Mouse (Mus musculus) forebrain, embryonic 16.5 days (tissue): Measurements from ENCODE around the gene Kctd11. TPM values are rescaled to one million over a fixed set of nuclear protein-coding genes. Genes with fewer than 3 reads are reported as not detected.

Experiments
- ATAC-seq: fragments of 200-750 bp; cut with Nextera tagmentation; 2 replicates; pipeline ENCODE4 v1.8.0; 2017; ENCODE audit warnings: mild to moderate bottlenecking, moderate library complexity
- H3K27ac ChIP-seq: fragments of 300-500 bp; sonication (generic); 2 replicates; pipeline ENCODE4 v1.5.1; 2014; ENCODE audit warnings: low read length, control low read depth
- H3K27me3 ChIP-seq: fragments of 300-500 bp; sonication (generic); replicated peaks from 2 replicates; pipeline ENCODE4 v1.6.1; 2014; ENCODE audit warnings: low read length; ENCODE audit not compliant: control insufficient read depth, insufficient read depth
- H3K36me3 ChIP-seq: fragments of 300-500 bp; sonication (generic); 2 replicates; pipeline ENCODE4 v1.6.1; 2014; ENCODE audit not compliant: control insufficient read depth, insufficient read depth
- H3K4me1 ChIP-seq: fragments of 300-500 bp; sonication (generic); replicated peaks from 2 replicates; pipeline ENCODE4 v1.6.1; 2014; ENCODE audit warnings: low read length; ENCODE audit not compliant: control insufficient read depth, insufficient read depth
- H3K4me2 ChIP-seq: fragments of 300-500 bp; sonication (generic); 2 replicates; pipeline ENCODE4 v1.6.1; 2014; ENCODE audit warnings: mild to moderate bottlenecking, low read length, control low read depth
- H3K4me3 ChIP-seq: fragments of 300-500 bp; sonication (generic); replicated peaks from 2 replicates; pipeline ENCODE4 v1.5.1; 2014; ENCODE audit warnings: mild to moderate bottlenecking, low read length, control low read depth
- H3K9ac ChIP-seq: fragments of 300-500 bp; sonication (generic); replicated peaks from 2 replicates; pipeline ENCODE4 v1.6.1; 2014; ENCODE audit warnings: low read depth, low read length, control low read depth
- H3K9me3 ChIP-seq: fragments of 300-500 bp; sonication (generic); 2 replicates; pipeline ENCODE4 v1.6.1; 2016; ENCODE audit warnings: low read length; ENCODE audit not compliant: control insufficient read depth
- WGBS: fragments of 180-500 bp; shearing (Covaris S2); extraction: QIAGEN DNeasy Blood & Tissue Kit; methylation state at CpG from one replicate; pipeline ENCODE4 v1.1.7; 2014; 5-methylcytosine and 5-hydroxymethylcytosine counted together
- polyA plus RNA-seq: library from polyadenylated mRNA; unstranded; fragments of >200 nt; fragmentation: Nextera tagmentation; extraction: Ambion mirVana; gene quantifications from 2 replicates; pipeline ENCODE4 v1.2.1, GENCODE M21; 2015

Gene Kctd11
- polyA plus RNA-seq, 1 experiment from 2014 or later, result 1.3 TPM

GRCm38 (mm10) chr11:69913554-69914371 lies 32.6 kb upstream of the Kctd11 start, which contains the start of gene Gps2:
TSS of gene Gps2 (plus strand) at chr11:69913888.
- Histone ChIP-seq H3K4me3 (peak within 1 kb of the TSS; percentile 76), H3K27ac (peak within 1 kb of the TSS; percentile 79), H3K9me3 (no peaks in the 10 kb centered on the region), H3K4me2 (peak within 1 kb of the TSS; percentile 90), H3K4me1 (peaks cover 21% of the 10 kb centered on the region), H3K27me3 (no peaks in the 10 kb centered on the region), H3K36me3 (peaks cover 58% of the 10 kb centered on the region), H3K9ac (peak within 1 kb of the TSS; percentile 82)
- peak; percentile 95 for ATAC-seq
- WGBS, result 2% methylated on average over 61 of the region's 61 CpGs

GRCm38 (mm10) chr11:69912716-69913530 lies 31.7 kb upstream of the Kctd11 start:
- H3K36me3 ChIP-seq, result peaks cover 58% of the 10 kb centered on the region
- H3K4me2 ChIP-seq, result peak overlapping the region; percentile 90
- H3K9me3 ChIP-seq, result no peaks in the 10 kb centered on the region
- H3K4me3 ChIP-seq, result peak overlapping the region; percentile 76
- ATAC-seq, result peak; percentile 13; the same call in 1 of the 2 replicates
- no peak overlapping the region for H3K27ac ChIP-seq
- 78% methylated on average over 15 of the region's 15 CpGs for WGBS
- no peaks in the 10 kb centered on the region for H3K27me3 ChIP-seq
- H3K4me1 ChIP-seq, result peaks cover 21% of the 10 kb centered on the region
- no peak overlapping the region; the same call in 1 of the 2 replicates for H3K9ac ChIP-seq

GRCm38 (mm10) chr11:69911701-69912100 lies 30.5 kb upstream of the Kctd11 start:
- Histone ChIP-seq H3K27me3 (no peaks in the 10 kb centered on the region), H3K27ac (no peak overlapping the region), H3K4me3 (no peak overlapping the region), H3K4me1 (peaks cover 21% of the 10 kb centered on the region), H3K9ac (no peak overlapping the region), H3K9me3 (no peaks in the 10 kb centered on the region), H3K36me3 (peaks cover 61% of the 10 kb centered on the region), H3K4me2 (no peak overlapping the region)
- no peak for ATAC-seq
- 93% methylated on average over 6 of the region's 6 CpGs for WGBS

- Histone ChIP-seq H3K4me1 (peaks cover 21% of the 10 kb centered on the region), H3K9me3 (no peaks in the 10 kb centered on the region), H3K27me3 (no peaks in the 10 kb centered on the region), H3K4me2 (no peak overlapping the region), H3K4me3 (no peak overlapping the region), H3K36me3 (peaks cover 63% of the 10 kb centered on the region), H3K9ac (no peak overlapping the region), H3K27ac (no peak overlapping the region)
- 95% methylated on average over 17 of the region's 17 CpGs for WGBS
- no peak for ATAC-seq
These were observed 29.8 kb upstream of the Kctd11 start for GRCm38 (mm10) chr11:69910781-69911560.

- no peak overlapping the region for H3K27ac ChIP-seq
- H3K9me3 ChIP-seq, result no peaks in the 10 kb centered on the region
- H3K4me2 ChIP-seq, result no peak overlapping the region
- no peaks in the 10 kb centered on the region for H3K27me3 ChIP-seq
- no peak overlapping the region for H3K4me3 ChIP-seq
- 92% methylated on average over 8 of the region's 8 CpGs for WGBS
- no peak for ATAC-seq
- peaks cover 62% of the 10 kb centered on the region for H3K36me3 ChIP-seq
- H3K9ac ChIP-seq, result no peak overlapping the region
- peaks cover 16% of the 10 kb centered on the region for H3K4me1 ChIP-seq
These were observed 29.0 kb upstream of the Kctd11 start for GRCm38 (mm10) chr11:69910177-69910576.

GRCm38 (mm10) chr11:69909174-69909573 lies 28.0 kb upstream of the Kctd11 start:
- Histone ChIP-seq H3K9me3 (no peaks in the 10 kb centered on the region), H3K4me1 (peaks cover 7% of the 10 kb centered on the region), H3K36me3 (peaks cover 68% of the 10 kb centered on the region), H3K27me3 (no peaks in the 10 kb centered on the region), H3K4me3 (no peak overlapping the region), H3K9ac (no peak overlapping the region), H3K4me2 (no peak overlapping the region), H3K27ac (no peak overlapping the region)
- no peak for ATAC-seq
- 93% methylated on average over 5 of the region's 5 CpGs for WGBS

GRCm38 (mm10) chr11:69908645-69909044 lies 27.4 kb upstream of the Kctd11 start:
- H3K27ac ChIP-seq, result no peak overlapping the region
- H3K9me3 ChIP-seq, result no peaks in the 10 kb centered on the region
- no peak overlapping the region for H3K4me2 ChIP-seq
- H3K9ac ChIP-seq, result no peak overlapping the region
- no peaks in the 10 kb centered on the region for H3K27me3 ChIP-seq
- ATAC-seq, result no peak
- no peak overlapping the region for H3K4me3 ChIP-seq
- H3K36me3 ChIP-seq, result peaks cover 73% of the 10 kb centered on the region
- WGBS, result 90% methylated on average over 11 of the region's 11 CpGs
- H3K4me1 ChIP-seq, result peaks cover 7% of the 10 kb centered on the region

- peaks cover 42% of the 10 kb centered on the region for H3K36me3 ChIP-seq
- H3K27me3 ChIP-seq, result no peaks in the 10 kb centered on the region
- H3K4me3 ChIP-seq, result no peak overlapping the region
- no peaks in the 10 kb centered on the region for H3K9me3 ChIP-seq
- H3K9ac ChIP-seq, result no peak overlapping the region
- H3K27ac ChIP-seq, result no peak overlapping the region
- 95% methylated on average over 9 of the region's 9 CpGs for WGBS
- peaks cover 18% of the 10 kb centered on the region for H3K4me1 ChIP-seq
- H3K4me2 ChIP-seq, result no peak overlapping the region
- no peak for ATAC-seq
These were observed 23.1 kb upstream of the Kctd11 start for GRCm38 (mm10) chr11:69904311-69904710.
